Mouse (Mus musculus): ENCODE results near the gene Med21.

The Med21 gene

GRCm38 (mm10) chr6:146642276-146643183 lies at the start of gene Med21, which contains the start of gene Tm7sf3:
Med21 (plus strand) TSS chr6:146642547.
Tm7sf3 (minus strand) TSS chr6:146642824.
- DNase-seq (ENCODE audit: low spot score in 2 of 2) = peak; percentile 96 to 98

- no peak for DNase-seq (ENCODE audit: low spot score in 2 of 2)
Measured at GRCm38 (mm10) chr6:146602601-146603000, 39.7 kb upstream of the Med21 start.

GRCm38 (mm10) chr6:146603651-146604050 lies 38.7 kb upstream of the Med21 start:
- no peak for DNase-seq (ENCODE audit: low spot score in 2 of 2)

GRCm38 (mm10) chr6:146611385-146611784 lies 31.0 kb upstream of the Med21 start:
- DNase-seq (ENCODE audit: low spot score in 2 of 2) = no peak

- DNase-seq (ENCODE audit: low spot score in 2 of 2) = no peak
Measured at GRCm38 (mm10) chr6:146611897-146612296, 30.4 kb upstream of the Med21 start.

- no peak for DNase-seq (ENCODE audit: low spot score in 2 of 2)
Measured at GRCm38 (mm10) chr6:146612736-146613135, 29.6 kb upstream of the Med21 start.

GRCm38 (mm10) chr6:146613907-146614306 lies 28.4 kb upstream of the Med21 start:
- DNase-seq (ENCODE audit: low spot score in 2 of 2) = no peak

GRCm38 (mm10) chr6:146614541-146614940 lies 27.8 kb upstream of the Med21 start:
- DNase-seq (ENCODE audit: low spot score in 2 of 2) = no peak

- DNase-seq (ENCODE audit: low spot score in 2 of 2) = no peak
Measured at GRCm38 (mm10) chr6:146615891-146616290, 26.5 kb upstream of the Med21 start.

GRCm38 (mm10) chr6:146616670-146617069 lies 25.7 kb upstream of the Med21 start:
- no peak for DNase-seq (ENCODE audit: low spot score in 2 of 2)

GRCm38 (mm10) chr6:146628123-146628522 lies 14.2 kb upstream of the Med21 start:
- no peak for DNase-seq (ENCODE audit: low spot score in 2 of 2)

- no peak for DNase-seq (ENCODE audit: low spot score in 2 of 2)
Measured at GRCm38 (mm10) chr6:146629781-146630756, 12.3 kb upstream of the Med21 start.

- no peak for DNase-seq (ENCODE audit: low spot score in 2 of 2)
Measured at GRCm38 (mm10) chr6:146630961-146631360, 11.4 kb upstream of the Med21 start.

GRCm38 (mm10) chr6:146631847-146632246 lies 10.5 kb upstream of the Med21 start:
- no peak for DNase-seq (ENCODE audit: low spot score in 2 of 2)

GRCm38 (mm10) chr6:146632403-146632802 lies 9.9 kb upstream of the Med21 start:
- no peak for DNase-seq (ENCODE audit: low spot score in 2 of 2)

GRCm38 (mm10) chr6:146633097-146633496 lies 9.2 kb upstream of the Med21 start:
- DNase-seq (ENCODE audit: low spot score in 2 of 2) = no peak

GRCm38 (mm10) chr6:146633629-146634014 lies 8.7 kb upstream of the Med21 start:
- peak; percentile 21 to 31 for DNase-seq (ENCODE audit: low spot score in 2 of 2)

- DNase-seq (ENCODE audit: low spot score in 2 of 2) = peak; percentile 62 to 73
Measured at GRCm38 (mm10) chr6:146634015-146634722, 8.2 kb upstream of the Med21 start.

- DNase-seq (ENCODE audit: low spot score in 2 of 2) = no peak
Measured at GRCm38 (mm10) chr6:146634759-146635606, 7.4 kb upstream of the Med21 start.

- no peak for DNase-seq (ENCODE audit: low spot score in 2 of 2)
Measured at GRCm38 (mm10) chr6:146636482-146636881, 5.9 kb upstream of the Med21 start.
